Mouse (Mus musculus) intestine, postnatal 0 days (tissue): ENCODE measurements around the gene Chac1. TPM values are rescaled to one million over a fixed set of nuclear protein-coding genes. Genes with fewer than 3 reads are reported as not detected.

Experiments
- ATAC-seq: fragments of 200-750 bp; cut with Nextera tagmentation; 2 replicates; pipeline ENCODE4 v1.8.0; 2017; ENCODE audit warnings: mild to moderate bottlenecking, moderate TSS enrichment, moderate library complexity
- H3K27ac ChIP-seq: fragments of 300-500 bp; sonication (generic); 2 replicates; pipeline ENCODE4 v1.5.1; 2014; ENCODE audit warnings: mild to moderate bottlenecking, low read depth, low read length, moderate library complexity
- H3K27me3 ChIP-seq: fragments of 300-500 bp; sonication (generic); replicated peaks from 2 replicates; pipeline ENCODE4 v1.6.1; 2014; ENCODE audit warnings: low read length, mixed read lengths; ENCODE audit not compliant: control insufficient read depth, insufficient read depth
- H3K36me3 ChIP-seq: fragments of 300-500 bp; sonication (generic); 2 replicates; pipeline ENCODE4 v1.6.1; 2014; ENCODE audit warnings: mild to moderate bottlenecking, moderate library complexity; ENCODE audit not compliant: control insufficient read depth, insufficient read depth
- H3K4me1 ChIP-seq: fragments of 300-500 bp; sonication (generic); replicated peaks from 2 replicates; pipeline ENCODE4 v1.6.1; 2014; ENCODE audit warnings: antibody characterized with exemption, low read length, mixed read lengths; ENCODE audit not compliant: control insufficient read depth, insufficient read depth
- H3K4me2 ChIP-seq: fragments of 300-500 bp; sonication (generic); replicated peaks from 2 replicates; pipeline ENCODE4 v1.6.1; 2014; ENCODE audit warnings: low read depth, mild to moderate bottlenecking, moderate library complexity
- H3K4me3 ChIP-seq: fragments of 300-500 bp; sonication (generic); 2 replicates; pipeline ENCODE4 v1.5.1; 2014; ENCODE audit warnings: low read depth, low read length
- H3K9ac ChIP-seq: fragments of 300-500 bp; sonication (generic); 2 replicates; pipeline ENCODE4 v1.6.1; 2014; ENCODE audit warnings: mild to moderate bottlenecking, low read depth, low read length
- H3K9me3 ChIP-seq: fragments of 300-500 bp; sonication (generic); 2 replicates; pipeline ENCODE4 v1.6.1; 2016; ENCODE audit warnings: mixed run types; ENCODE audit not compliant: control insufficient read depth
- CTCF ChIP-seq: sonication (generic); IDR thresholded peaks from 2 replicates; pipeline ENCODE4 v1.5.1; 2016; ENCODE audit warnings: low read depth, mild to moderate bottlenecking, control low read depth, antibody characterized with exemption, moderate library complexity
- WGBS: fragments of 180-500 bp; shearing (Covaris S2); extraction: QIAGEN DNeasy Blood & Tissue Kit; methylation state at CpG from one replicate; pipeline ENCODE4 v1.1.7; 2014; 5-methylcytosine and 5-hydroxymethylcytosine counted together
- polyA plus RNA-seq: library from polyadenylated mRNA; unstranded; fragments of >200 nt; fragmentation: Nextera tagmentation; extraction: Ambion mirVana; gene quantifications from 2 replicates; pipeline ENCODE4 v1.2.1, GENCODE M21; 2015

Gene Chac1
- polyA plus RNA-seq, 1 experiment from 2014 or later: 1.4 TPM

- H3K9me3 ChIP-seq: no peaks in the 10 kb centered on the region
- no peaks in the 10 kb centered on the region for H3K27me3 ChIP-seq
- peaks cover 4% of the 10 kb centered on the region; the same call in 1 of the 2 replicates for H3K36me3 ChIP-seq
- whole genome bisulfite sequencing: 50% methylated on average over 1 of the region's 1 CpGs
- H3K4me2 ChIP-seq: 0 out of 2 replicates have a peak overlapping the region, but pooled peaks have one; percentile 9
- H3K9ac ChIP-seq: no peak overlapping the region
- no peak for TF ChIP-seq CTCF
- no peak for ATAC-seq
- no peak overlapping the region for H3K27ac ChIP-seq
- no peak overlapping the region for H3K4me3 ChIP-seq
- H3K4me1 ChIP-seq: peaks cover 3% of the 10 kb centered on the region
Measured at GRCm38 (mm10) chr2:119334135-119334534, 16.9 kb upstream of the Chac1 start.

GRCm38 (mm10) chr2:119334964-119335525 lies 16.0 kb upstream of the Chac1 start:
- TF ChIP-seq CTCF: no peak
- Histone ChIP-seq H3K9me3 (no peaks in the 10 kb centered on the region), H3K27me3 (no peaks in the 10 kb centered on the region), H3K9ac (no peak overlapping the region), H3K27ac (no peak overlapping the region), H3K4me3 (no peak overlapping the region), H3K4me1 (no peaks in the 10 kb centered on the region; the same call in none of the 2 replicates), H3K36me3 (peaks cover 4% of the 10 kb centered on the region; the same call in 1 of the 2 replicates), H3K4me2 (0 out of 2 replicates have a peak overlapping the region, but pooled peaks have one; percentile 2)
- 79% methylated on average over 7 of the region's 7 CpGs for WGBS
- no peak for ATAC-seq

GRCm38 (mm10) chr2:119335535-119335934 lies 15.5 kb upstream of the Chac1 start:
- WGBS: 91% methylated on average over 1 of the region's 1 CpGs

GRCm38 (mm10) chr2:119336002-119336401 lies 15.0 kb upstream of the Chac1 start:
- Histone ChIP-seq H3K4me1 (no peaks in the 10 kb centered on the region; the same call in 1 of the 2 replicates), H3K36me3 (peaks cover 4% of the 10 kb centered on the region; the same call in 1 of the 2 replicates), H3K9me3 (no peaks in the 10 kb centered on the region), H3K27me3 (no peaks in the 10 kb centered on the region), H3K4me3 (no peak overlapping the region), H3K27ac (no peak overlapping the region), H3K9ac (no peak overlapping the region), H3K4me2 (no peak overlapping the region)
- ATAC-seq: no peak
- 67% methylated on average over 2 of the region's 2 CpGs for WGBS
- TF ChIP-seq CTCF: no peak

More at GRCm38 (mm10) chr2:119335535-119335934, 15.5 kb upstream of the Chac1 start:
- Histone ChIP-seq H3K4me1 (no peaks in the 10 kb centered on the region; the same call in none of the 2 replicates), H3K4me3 (no peak overlapping the region), H3K4me2 (0 out of 2 replicates have a peak overlapping the region, but pooled peaks have one; percentile 2), H3K27ac (no peak overlapping the region), H3K9me3 (no peaks in the 10 kb centered on the region), H3K27me3 (no peaks in the 10 kb centered on the region), H3K9ac (no peak overlapping the region), H3K36me3 (peaks cover 4% of the 10 kb centered on the region; the same call in 1 of the 2 replicates)
- ATAC-seq: no peak
- no peak for TF ChIP-seq CTCF

- H3K9me3 ChIP-seq: no peaks in the 10 kb centered on the region
- no peak overlapping the region for H3K9ac ChIP-seq
- H3K4me3 ChIP-seq: no peak overlapping the region
- no peak overlapping the region for H3K27ac ChIP-seq
- no peaks in the 10 kb centered on the region for H3K27me3 ChIP-seq
- H3K36me3 ChIP-seq: peaks cover 4% of the 10 kb centered on the region; the same call in 1 of the 2 replicates
- H3K4me1 ChIP-seq: no peaks in the 10 kb centered on the region; the same call in 1 of the 2 replicates
- ATAC-seq: no peak
- WGBS: 74% methylated on average over 10 of the region's 10 CpGs
- no peak for TF ChIP-seq CTCF
- H3K4me2 ChIP-seq: peak overlapping the region; percentile 17; the same call in 1 of the 2 replicates
Measured at GRCm38 (mm10) chr2:119336470-119336869, 14.6 kb upstream of the Chac1 start.

GRCm38 (mm10) chr2:119337425-119338265 lies 13.4 kb upstream of the Chac1 start:
- Histone ChIP-seq H3K36me3 (no peaks in the 10 kb centered on the region), H3K27me3 (no peaks in the 10 kb centered on the region), H3K9ac (peak overlapping the region; percentile 59), H3K4me1 (no peaks in the 10 kb centered on the region; the same call in 1 of the 2 replicates), H3K4me2 (peak overlapping the region; percentile 76), H3K27ac (peak overlapping the region; percentile 64), H3K4me3 (peak overlapping the region; percentile 46), H3K9me3 (no peaks in the 10 kb centered on the region)
- ATAC-seq: peak; percentile 89
- TF ChIP-seq CTCF: peak; percentile 90
- 8% methylated on average over 53 of the region's 60 CpGs for WGBS
